In the genomic region with DNA sequence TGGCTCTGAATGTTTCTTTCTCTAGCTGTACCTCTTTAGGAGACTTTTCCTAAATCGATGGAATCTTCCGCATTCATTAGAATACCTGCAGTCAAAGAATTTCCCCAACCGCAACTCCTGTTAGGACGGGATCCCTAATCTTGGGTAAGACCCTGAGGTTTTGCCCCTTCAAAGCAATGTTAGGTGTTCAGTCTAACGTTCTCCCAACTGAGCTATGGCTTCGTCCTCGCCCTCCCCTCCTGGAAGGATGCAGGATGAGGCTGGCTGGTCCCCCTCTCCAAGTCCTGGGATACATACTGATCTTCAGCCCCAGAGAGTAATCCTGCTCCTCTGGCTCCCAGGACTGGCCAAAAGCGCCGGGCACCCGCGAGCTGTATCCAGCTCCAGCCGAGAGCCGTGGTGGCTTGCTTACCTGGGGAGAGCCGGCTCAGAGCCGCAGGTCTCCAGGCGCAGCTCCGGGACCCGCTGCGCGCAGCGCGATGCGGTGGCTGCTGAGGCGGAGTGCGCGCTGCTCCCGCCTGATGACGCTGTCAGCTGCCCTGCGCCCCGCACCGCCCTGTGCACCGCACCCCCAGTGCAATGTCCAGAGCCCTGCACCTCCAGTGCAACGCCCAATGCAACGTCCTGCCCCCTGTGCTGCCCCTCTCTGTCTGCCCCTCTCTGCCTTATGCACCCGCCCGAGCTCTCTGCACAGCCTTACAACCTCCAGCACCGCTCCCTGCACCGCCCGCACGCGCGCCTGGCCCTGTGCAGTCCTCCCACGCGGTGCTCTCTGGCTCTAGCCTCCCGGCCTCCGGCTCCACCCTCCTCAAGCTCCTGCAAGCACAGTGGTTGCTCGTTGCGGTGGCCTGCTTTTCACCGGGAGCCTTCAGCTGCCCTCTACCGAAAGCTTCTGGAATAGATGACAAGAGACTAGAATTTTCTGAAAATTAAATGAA, we compare ENCODE assay signal across 8 mouse cellular contexts. TPM values are rescaled to one million over a fixed set of nuclear protein-coding genes. Genes with fewer than 3 reads are reported as not detected.
DNase-seq lines count a peak whose midpoint lies in the region; ATAC-seq and TF ChIP-seq lines count a peak whose summit lies in the region.

No protein-coding gene starts in this region.

- 2% methylated on average over 50 of the region's 50 CpGs for WGBS in forebrain, embryonic 12.5 days
- WGBS in heart, postnatal 0 days: 4% methylated on average over 50 of the region's 50 CpGs
- WGBS in liver, embryonic 14.5 days (ENCODE audit: insufficient replicate concordance): 4% methylated on average over 50 of the region's 50 CpGs
- 3% methylated on average over 50 of the region's 50 CpGs for WGBS in neural tube, embryonic 11.5 days
- WGBS in stomach, embryonic 16.5 days: 2% methylated on average over 50 of the region's 50 CpGs

- peak overlapping the region; percentile 93 for H3K4me2 ChIP-seq in forebrain, embryonic 12.5 days
- peak overlapping the region; percentile 74 for H3K4me2 ChIP-seq in heart, postnatal 0 days (ENCODE audit: low read depth, low read length)
- H3K4me2 ChIP-seq in liver, embryonic 14.5 days (ENCODE audit: low read depth): peak overlapping the region; percentile 57
- peak overlapping the region; percentile 63 for H3K4me2 ChIP-seq in neural tube, embryonic 11.5 days (ENCODE audit: low read depth)
- H3K4me2 ChIP-seq in stomach, embryonic 16.5 days (ENCODE audit: low read depth, low read length): peak overlapping the region; percentile 70

- TF ChIP-seq POLR2A in brain, embryonic 14.5 days (IDR thresholded peaks at IDR 0.05; ENCODE audit: borderline replicate concordance, extremely low read depth, insufficient read depth, insufficient read length, poor library complexity, severe bottlenecking): no peak

- ATAC-seq in forebrain, embryonic 12.5 days (ENCODE audit: low FRiP score): peak; percentile 97
- peak; percentile 90 for ATAC-seq in heart, postnatal 0 days (ENCODE audit: insufficient read depth, low read depth)
- ATAC-seq in liver, embryonic 14.5 days (ENCODE audit: insufficient read depth): no peak
- peak; percentile 79 for ATAC-seq in neural tube, embryonic 11.5 days (ENCODE audit: insufficient read depth, low FRiP score, low TSS enrichment)
- ATAC-seq in stomach, embryonic 16.5 days (ENCODE audit: insufficient read depth, low FRiP score): peak; percentile 95

- no peaks in the 10 kb centered on the region for H3K36me3 ChIP-seq in forebrain, embryonic 12.5 days (replicated peaks)
- no peaks in the 10 kb centered on the region for H3K36me3 ChIP-seq in heart, postnatal 0 days (replicated peaks; ENCODE audit: control insufficient read depth, insufficient read depth, low read length)
- H3K36me3 ChIP-seq in liver, embryonic 14.5 days (replicated peaks; ENCODE audit: control insufficient read depth, insufficient read depth, low read depth): no peaks in the 10 kb centered on the region
- H3K36me3 ChIP-seq in neural tube, embryonic 11.5 days (ENCODE audit: control insufficient read depth, insufficient read depth, low read length): no peaks in the 10 kb centered on the region
- no peaks in the 10 kb centered on the region for H3K36me3 ChIP-seq in stomach, embryonic 16.5 days (ENCODE audit: control insufficient read depth, insufficient read depth, low read length)

- H3K4me1 ChIP-seq in forebrain, embryonic 12.5 days: peaks cover 11% of the 10 kb centered on the region
- H3K4me1 ChIP-seq in heart, postnatal 0 days (ENCODE audit: control insufficient read depth, insufficient read depth): no peaks in the 10 kb centered on the region; the same call in 1 of the 2 replicates
- H3K4me1 ChIP-seq in liver, embryonic 14.5 days (replicated peaks; ENCODE audit: control insufficient read depth in 2 of 2, insufficient read depth in 2 of 2, low read length in 1 of 2): no peaks in the 10 kb centered on the region
- H3K4me1 ChIP-seq in neural tube, embryonic 11.5 days (ENCODE audit: control insufficient read depth, insufficient read depth, low read length): no peaks in the 10 kb centered on the region
- H3K4me1 ChIP-seq in stomach, embryonic 16.5 days (ENCODE audit: control insufficient read depth, insufficient read depth, low read length): peaks cover 5% of the 10 kb centered on the region; the same call in 1 of the 2 replicates

- peak; percentile 75 for TF ChIP-seq CTCF in brain, embryonic 14.5 days (IDR thresholded peaks at IDR 0.05; ENCODE audit: borderline replicate concordance, extremely low read depth, insufficient read depth, insufficient read length)
- TF ChIP-seq CTCF in heart, postnatal 0 days (IDR thresholded peaks at IDR 0.05; ENCODE audit: low read depth): peak; percentile 70
- TF ChIP-seq CTCF in liver, embryonic 14.5 days (IDR thresholded peaks at IDR 0.05; ENCODE audit: low read depth): peak; percentile 55

- DNase-seq in 3T3-L1 (ENCODE audit: low read depth, low spot score): peak; percentile 74
- peak; percentile 96 for DNase-seq in brain, embryonic 14.5 days (ENCODE audit: low read depth)
- peak; percentile 88 for DNase-seq in heart, postnatal 0 days (ENCODE audit: low spot score)
- peak; percentile 70 to 76 for DNase-seq in kidney, postnatal 36 days
- peak; percentile 7 to 23 (median 9) for DNase-seq in liver, embryonic 14.5 days (ENCODE audit: low read depth in 3 of 3, low spot score in 3 of 3)
- peak; percentile 84 for DNase-seq in neural tube, embryonic 11.5 days (ENCODE audit: low spot score)

- peak overlapping the region; percentile 52 for H3K4me3 ChIP-seq in forebrain, embryonic 12.5 days (replicated peaks)
- peak overlapping the region; percentile 47 for H3K4me3 ChIP-seq in heart, postnatal 0 days (ENCODE audit: low read depth, low read length)
- H3K4me3 ChIP-seq in liver, embryonic 14.5 days (ENCODE audit: insufficient read depth in 1 of 2, low read depth in 2 of 2, low read length in 2 of 2): peak overlapping the region; percentile 18 to 27; a peak in 3 of 4 replicates
- peak overlapping the region; percentile 28 for H3K4me3 ChIP-seq in neural tube, embryonic 11.5 days (ENCODE audit: low read depth, low read length)
- H3K4me3 ChIP-seq in stomach, embryonic 16.5 days (replicated peaks; ENCODE audit: low read length): peak overlapping the region; percentile 44

- no peak for TF ChIP-seq EP300 in heart, postnatal 0 days (IDR thresholded peaks at IDR 0.05; ENCODE audit: low read depth)
- no peak for TF ChIP-seq EP300 in liver, embryonic 14.5 days (IDR thresholded peaks at IDR 0.05; ENCODE audit: low read depth)

- H3K27me3 ChIP-seq in forebrain, embryonic 12.5 days: peaks cover 44% of the 10 kb centered on the region
- peaks cover 10% of the 10 kb centered on the region for H3K27me3 ChIP-seq in heart, postnatal 0 days (ENCODE audit: control insufficient read depth, insufficient read depth, low read length)
- H3K27me3 ChIP-seq in liver, embryonic 14.5 days (ENCODE audit: control insufficient read depth, insufficient read depth, low read length): peaks cover 10% of the 10 kb centered on the region
- H3K27me3 ChIP-seq in neural tube, embryonic 11.5 days (ENCODE audit: control insufficient read depth, insufficient read depth, low read length): peaks cover 8% of the 10 kb centered on the region
- peaks cover 12% of the 10 kb centered on the region for H3K27me3 ChIP-seq in stomach, embryonic 16.5 days (ENCODE audit: control insufficient read depth, insufficient read depth, low read length)

- peak overlapping the region; percentile 50 for H3K9ac ChIP-seq in forebrain, embryonic 12.5 days
- H3K9ac ChIP-seq in heart, postnatal 0 days (replicated peaks; ENCODE audit: low read depth, low read length): peak overlapping the region; percentile 37; the same call in 1 of the 2 replicates
- no peak overlapping the region for H3K9ac ChIP-seq in liver, embryonic 14.5 days (replicated peaks)
- peak overlapping the region; percentile 49 for H3K9ac ChIP-seq in neural tube, embryonic 11.5 days (ENCODE audit: low read length)
- H3K9ac ChIP-seq in stomach, embryonic 16.5 days (ENCODE audit: low read length): peak overlapping the region; percentile 47

- no peaks in the 10 kb centered on the region for H3K9me3 ChIP-seq in forebrain, embryonic 12.5 days
- H3K9me3 ChIP-seq in heart, postnatal 0 days (replicated peaks; ENCODE audit: control insufficient read depth, low read length): no peaks in the 10 kb centered on the region
- H3K9me3 ChIP-seq in liver, embryonic 14.5 days (ENCODE audit: control insufficient read depth, low read length): no peaks in the 10 kb centered on the region
- no peaks in the 10 kb centered on the region for H3K9me3 ChIP-seq in neural tube, embryonic 11.5 days (ENCODE audit: control insufficient read depth, low read length)
- H3K9me3 ChIP-seq in stomach, embryonic 16.5 days (replicated peaks; ENCODE audit: control insufficient read depth, low read length): 0 out of 2 replicates have a peak, but pooled peaks cover 4% of the 10 kb centered on the region

- H3K27ac ChIP-seq in forebrain, embryonic 12.5 days: no peak overlapping the region
- H3K27ac ChIP-seq in heart, postnatal 0 days (ENCODE audit: low read depth): no peak overlapping the region
- no peak overlapping the region for H3K27ac ChIP-seq in liver, embryonic 14.5 days
- no peak overlapping the region for H3K27ac ChIP-seq in neural tube, embryonic 11.5 days (ENCODE audit: low read depth, low read length)
- H3K27ac ChIP-seq in stomach, embryonic 16.5 days (ENCODE audit: low read length): no peak overlapping the region

RNA-seq across cellular contexts. Expression of a gene that starts 0.8 kb away (rescaled TPM):
- 11.0 and 18.1 TPM in 2 replicates for polyA plus RNA-seq in brain, embryonic 14.5 days (2012; rRNA removed)
- 0.47 and 0.65 TPM in 2 replicates for polyA plus RNA-seq in forebrain, embryonic 12.5 days (2016; fragmentation: Nextera tagmentation; extraction: Ambion mirVana)
- total RNA-seq in heart, postnatal 0 days (2014; rRNA removed; ENCODE audit: low replicate concordance): 0.73 TPM in 2 replicates
- 0.21 and 0.22 TPM in 2 replicates for polyA plus RNA-seq in heart, postnatal 0 days (2015; fragmentation: Nextera tagmentation; extraction: Ambion mirVana)
- 0.16 and 0.20 TPM in 2 replicates for polyA plus RNA-seq in liver, embryonic 14.5 days (2012; rRNA removed)
- 0.03 and 0.06 TPM in 2 replicates for polyA plus RNA-seq in liver, embryonic 14.5 days (2014; fragmentation: Nextera tagmentation; extraction: Ambion mirVana)
- polyA plus RNA-seq in neural tube, embryonic 11.5 days (2014; fragmentation: Nextera tagmentation; extraction: Ambion mirVana): 0.15 and 0.19 TPM in 2 replicates
- 0.70 and 0.74 TPM in 2 replicates for polyA plus RNA-seq in stomach, embryonic 16.5 days (2015; fragmentation: Nextera tagmentation; extraction: Ambion mirVana)

RNA-seq across cellular contexts. Expression of a gene that starts 52.7 kb away (rescaled TPM):
- 1.3 and 2.6 TPM in 2 replicates for polyA plus RNA-seq in brain, embryonic 14.5 days (2012; rRNA removed)
- polyA plus RNA-seq in forebrain, embryonic 12.5 days (2016; fragmentation: Nextera tagmentation; extraction: Ambion mirVana): 1.3 and 1.6 TPM in 2 replicates
- 18.3 and 20.7 TPM in 2 replicates for total RNA-seq in heart, postnatal 0 days (2014; rRNA removed; ENCODE audit: low replicate concordance)
- polyA plus RNA-seq in heart, postnatal 0 days (2015; fragmentation: Nextera tagmentation; extraction: Ambion mirVana): 5.7 and 6.1 TPM in 2 replicates
- polyA plus RNA-seq in liver, embryonic 14.5 days (2012; rRNA removed): 3.4 and 4.3 TPM in 2 replicates
- polyA plus RNA-seq in liver, embryonic 14.5 days (2014; fragmentation: Nextera tagmentation; extraction: Ambion mirVana): 4.2 and 4.3 TPM in 2 replicates
- 3.8 and 3.9 TPM in 2 replicates for polyA plus RNA-seq in neural tube, embryonic 11.5 days (2014; fragmentation: Nextera tagmentation; extraction: Ambion mirVana)
- 3.4 and 3.9 TPM in 2 replicates for polyA plus RNA-seq in stomach, embryonic 16.5 days (2015; fragmentation: Nextera tagmentation; extraction: Ambion mirVana)

Comparison
In these comparisons a context has a peak if more than half of its experiments do, and no peak if none do; other contexts are left out.
1. DNase-seq: peak in every context shown above with its lines; median percentile 96 in brain, embryonic 14.5 days; 88 in heart, postnatal 0 days; 84 in neural tube, embryonic 11.5 days; 74 in 3T3-L1; 73 in kidney, postnatal 36 days; 9 in liver, embryonic 14.5 days.